Mouse (Mus musculus): Measurements from ENCODE around the gene Ncapg2. TPM values are rescaled to one million over a fixed set of nuclear protein-coding genes. Genes with fewer than 3 reads are reported as not detected.
A peak's percentile ranks its signal among the peaks of the same experiment; 100 is the strongest.

The Ncapg2 gene
- total RNA-seq (2021) = 1 to 10 TPM; 5.2 to 5.4 TPM

- peak; percentile 90 to 93 for DNase-seq (ENCODE audit: extremely low spot score in 1 of 2, low spot score in 1 of 2)
Measured at GRCm38 (mm10) chr12:116405045-116405835, at the start of gene Ncapg2. Gene Ncapg2, plus strand, starts transcription at chr12:116405402.

GRCm38 (mm10) chr12:116362091-116362490, 43.1 kb upstream of the Ncapg2 start:
- DNase-seq (ENCODE audit: extremely low spot score in 1 of 2, low spot score in 1 of 2) = no peak

- DNase-seq (ENCODE audit: extremely low spot score in 1 of 2, low spot score in 1 of 2) = no peak
Measured at GRCm38 (mm10) chr12:116366900-116367299, 38.3 kb upstream of the Ncapg2 start.

DNA sequence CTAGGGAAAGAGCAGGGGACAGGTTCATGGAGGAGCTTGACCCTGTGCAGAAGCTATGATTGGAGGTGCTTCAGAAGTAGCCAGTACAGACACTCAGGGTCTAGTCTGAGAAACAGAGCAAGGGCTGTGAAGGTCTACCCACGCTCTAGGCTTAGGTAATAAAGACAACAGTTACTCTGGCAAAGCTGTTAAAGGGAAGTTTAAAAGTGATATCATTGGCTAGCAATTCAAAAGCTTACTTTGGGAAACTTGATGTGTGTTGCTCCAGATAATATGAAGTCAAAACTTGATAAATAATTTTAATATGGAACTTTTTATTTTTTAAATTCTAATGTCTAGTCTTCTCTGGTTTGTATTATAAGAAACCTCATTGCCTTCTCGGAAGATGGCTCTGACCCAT, 37.9 kb upstream of the Ncapg2 start:
- DNase-seq (ENCODE audit: extremely low spot score in 1 of 2, low spot score in 1 of 2) = no peak

- no peak for DNase-seq (ENCODE audit: extremely low spot score in 1 of 2, low spot score in 1 of 2)
Measured at GRCm38 (mm10) chr12:116368857-116369256, 36.3 kb upstream of the Ncapg2 start.

DNA sequence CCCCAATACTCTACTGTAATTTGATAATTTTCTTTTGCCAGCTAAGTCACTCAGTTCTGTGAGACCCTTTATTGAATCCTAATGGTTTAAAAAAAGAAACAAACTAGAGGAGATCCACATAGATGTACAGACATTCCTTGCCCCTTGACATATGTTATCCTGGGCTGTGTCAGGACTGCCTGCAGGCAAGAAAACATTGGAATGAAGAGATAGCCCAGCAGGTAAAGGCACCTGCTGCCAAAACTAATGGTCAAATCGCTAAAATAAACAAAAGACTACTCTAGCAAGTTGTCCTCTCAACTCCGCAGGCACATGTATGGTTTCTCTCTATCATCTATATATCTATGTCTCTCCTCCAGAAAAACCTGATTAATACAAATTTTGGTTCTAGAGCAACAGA, 22.1 kb upstream of the Ncapg2 start:
- no peak for DNase-seq (ENCODE audit: extremely low spot score in 1 of 2, low spot score in 1 of 2)

DNA sequence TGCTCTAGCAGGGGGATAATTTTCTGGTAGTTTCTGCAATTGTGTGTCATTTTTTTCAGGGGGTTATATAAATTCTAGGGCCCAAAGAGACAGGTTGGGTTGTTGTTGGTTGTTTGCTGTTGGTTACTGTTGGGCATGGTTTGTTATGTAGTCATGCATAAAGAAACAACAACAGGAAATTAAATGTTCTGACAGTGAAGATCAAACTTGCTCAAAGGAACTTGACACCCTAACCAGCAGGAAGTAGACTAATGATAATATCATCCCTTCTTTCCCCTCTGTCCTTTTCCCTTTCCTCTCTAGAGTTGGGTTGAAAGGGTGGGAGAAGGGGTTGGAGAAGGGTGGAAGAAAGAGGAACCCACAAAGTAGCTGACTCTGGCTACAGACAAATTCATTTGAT, 21.2 kb upstream of the Ncapg2 start:
- DNase-seq (ENCODE audit: extremely low spot score in 1 of 2, low spot score in 1 of 2) = no peak

DNA sequence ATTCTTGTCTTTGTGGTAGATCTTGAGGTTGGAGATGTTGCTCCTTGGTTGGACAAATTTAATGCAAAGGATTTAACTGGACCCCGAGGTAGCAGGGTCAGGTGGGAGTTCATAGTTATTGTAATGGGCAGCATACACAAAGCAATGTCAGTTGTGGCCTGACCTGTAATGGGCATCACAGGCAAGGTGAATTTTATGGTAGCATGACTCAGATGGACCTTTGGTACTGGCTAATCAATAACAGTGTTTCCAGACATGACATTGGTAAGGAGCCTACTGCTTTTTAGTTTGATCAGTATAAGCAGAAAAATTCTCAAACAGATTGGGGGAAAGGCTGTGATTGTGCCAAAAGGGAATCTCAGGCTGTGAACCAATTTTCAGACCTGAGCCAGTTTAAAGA, 18.4 kb upstream of the Ncapg2 start:
- no peak for DNase-seq (ENCODE audit: extremely low spot score in 1 of 2, low spot score in 1 of 2)

DNA sequence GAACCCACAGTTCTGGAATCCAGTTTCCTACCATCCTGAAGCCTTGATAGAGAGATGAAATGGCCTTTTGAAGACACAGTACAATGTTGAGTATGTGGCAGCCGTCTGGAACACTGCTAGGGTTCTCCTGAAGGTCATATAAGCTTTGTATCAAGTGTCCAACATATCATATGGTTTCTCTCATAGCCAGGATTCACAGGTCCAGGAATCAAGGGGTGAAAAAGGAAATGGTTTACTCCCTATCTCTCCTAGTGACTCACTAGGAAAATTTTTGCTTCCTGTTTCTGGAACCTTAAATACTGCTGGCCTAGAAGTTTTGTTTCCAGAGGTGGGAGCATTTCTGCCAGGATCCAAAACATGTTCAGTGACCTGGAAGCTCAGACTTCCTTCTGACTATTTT, 15.3 kb upstream of the Ncapg2 start:
- no peak for DNase-seq (ENCODE audit: extremely low spot score in 1 of 2, low spot score in 1 of 2)

GRCm38 (mm10) chr12:116394327-116394726, 10.9 kb upstream of the Ncapg2 start:
- DNase-seq (ENCODE audit: extremely low spot score in 1 of 2, low spot score in 1 of 2) = no peak

DNA sequence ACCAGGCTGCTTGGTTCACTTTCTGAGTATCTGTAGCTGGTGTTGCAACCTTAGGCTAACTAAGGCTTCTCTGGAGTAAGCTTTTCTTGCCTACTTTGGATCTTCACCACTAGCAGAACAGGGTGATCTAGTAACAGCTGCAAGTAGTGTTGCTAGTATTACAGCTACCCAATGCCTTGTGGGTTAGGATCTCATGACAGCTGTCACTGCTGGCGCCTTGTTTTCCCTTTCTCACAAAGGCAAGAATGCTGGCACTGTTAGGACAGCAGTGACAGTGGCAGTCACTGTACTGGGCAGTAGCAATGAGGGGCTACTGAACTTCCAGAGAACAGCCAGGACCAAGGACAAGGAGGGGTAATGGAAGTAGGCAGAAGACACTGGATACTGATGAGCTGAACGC, 9.9 kb upstream of the Ncapg2 start:
- DNase-seq (ENCODE audit: extremely low spot score in 1 of 2, low spot score in 1 of 2) = no peak

GRCm38 (mm10) chr12:116396072-116396695, 9.0 kb upstream of the Ncapg2 start:
- no peak for DNase-seq (ENCODE audit: extremely low spot score in 1 of 2, low spot score in 1 of 2)

DNA sequence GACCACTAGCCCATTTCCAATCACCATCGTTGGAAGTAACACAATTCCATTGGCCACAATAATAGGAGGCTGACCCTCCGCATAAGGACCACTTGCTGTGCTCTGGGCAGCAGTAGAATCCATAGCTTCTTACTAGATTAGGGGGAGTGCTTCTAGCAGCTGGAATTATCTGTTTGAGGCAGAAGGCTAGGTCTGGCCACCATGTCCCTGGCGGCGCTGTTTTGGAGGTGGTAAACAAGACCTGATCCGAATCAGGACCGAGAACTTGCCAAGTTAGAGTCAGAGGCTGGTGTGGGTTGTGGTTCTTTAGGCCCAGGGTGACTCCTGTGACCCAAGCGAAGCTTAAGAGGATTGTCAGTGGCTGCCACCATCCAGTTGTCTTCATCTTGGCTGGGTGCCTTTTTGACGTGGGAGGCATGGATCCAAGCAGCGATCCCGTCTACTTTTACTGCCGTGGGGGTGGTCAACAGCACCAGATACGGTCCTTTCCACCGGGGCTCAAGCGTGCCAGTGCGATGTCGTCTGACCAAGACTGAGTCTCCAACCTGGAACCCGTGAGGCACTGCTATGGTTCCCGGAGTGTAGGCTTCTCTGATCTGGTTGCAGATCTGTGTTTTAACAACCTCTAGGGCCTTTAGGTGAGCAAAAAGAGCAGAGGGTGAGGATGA, 1.1 kb upstream of the Ncapg2 start:
- DNase-seq (ENCODE audit: extremely low spot score in 1 of 2, low spot score in 1 of 2) = peak in 1 of 2 experiments; percentile 3

- no peak for DNase-seq (ENCODE audit: extremely low spot score in 1 of 2, low spot score in 1 of 2)
Measured at GRCm38 (mm10) chr12:116405836-116406155, 594 bp downstream of the Ncapg2 start.

GRCm38 (mm10) chr12:116407883-116408282, 2.7 kb downstream of the Ncapg2 start:
- DNase-seq (ENCODE audit: extremely low spot score in 1 of 2, low spot score in 1 of 2) = no peak

DNA sequence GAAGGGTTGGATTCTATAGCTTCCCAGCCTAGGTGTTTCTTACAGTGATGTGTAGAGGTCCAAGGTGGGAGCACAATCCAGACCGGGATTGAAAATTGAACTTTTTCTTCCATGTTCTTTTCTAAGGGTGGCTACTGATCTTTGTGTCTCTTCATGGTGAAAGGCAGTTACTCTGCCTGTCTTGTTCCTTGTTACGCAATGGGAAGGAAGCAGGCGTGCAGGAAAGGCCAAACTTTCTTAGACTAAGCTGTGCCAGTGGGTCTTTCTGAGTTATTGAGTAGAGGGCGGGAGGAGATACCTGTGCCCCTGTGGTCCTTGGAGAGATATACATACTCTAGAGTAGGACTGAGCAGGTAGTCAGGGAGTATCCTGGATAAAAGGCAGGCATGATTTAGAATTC, 9.7 kb downstream of the Ncapg2 start:
- no peak for DNase-seq (ENCODE audit: extremely low spot score in 1 of 2, low spot score in 1 of 2)

GRCm38 (mm10) chr12:116416514-116416913, 11.3 kb downstream of the Ncapg2 start:
- DNase-seq (ENCODE audit: extremely low spot score in 1 of 2, low spot score in 1 of 2) = no peak

DNA sequence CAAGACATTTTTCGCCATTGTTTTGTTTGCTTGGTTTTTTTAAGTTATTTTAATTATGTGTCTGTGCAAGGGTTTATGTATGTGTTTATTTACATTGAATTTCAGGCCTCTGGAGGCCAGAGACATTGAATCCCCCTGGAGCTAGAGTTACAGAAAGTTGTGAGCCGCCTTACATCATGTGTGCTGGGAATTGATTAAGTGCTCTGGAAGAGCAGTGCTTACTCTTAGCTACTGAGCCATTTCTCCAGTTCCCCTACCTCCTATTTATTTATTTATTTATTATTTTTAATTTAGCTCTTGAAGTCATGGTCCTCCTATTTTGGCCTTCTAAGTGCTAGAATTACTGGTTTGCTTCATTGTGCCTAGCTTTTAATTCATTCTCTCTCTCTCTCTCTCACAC, 16.5 kb downstream of the Ncapg2 start:
- DNase-seq (ENCODE audit: extremely low spot score in 1 of 2, low spot score in 1 of 2) = no peak

DNA sequence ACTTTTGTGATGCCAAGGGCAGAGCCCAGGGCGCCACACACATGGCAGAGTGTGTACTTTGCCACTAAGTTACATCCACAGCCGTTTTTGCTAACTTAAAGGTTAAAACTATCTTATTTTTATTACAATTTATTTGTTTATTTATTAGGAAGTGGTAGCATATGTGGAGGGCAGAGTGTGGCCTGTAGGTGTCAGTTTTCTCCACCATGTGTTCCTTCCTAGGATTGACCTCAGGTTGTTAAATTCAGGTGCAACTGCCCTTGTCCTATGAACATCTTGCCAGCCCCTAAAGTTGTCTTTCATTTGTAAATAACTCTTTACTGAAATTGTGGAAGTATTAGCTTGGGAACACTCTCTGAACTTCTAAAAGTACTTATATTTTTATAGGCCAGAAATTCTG, 20.2 kb downstream of the Ncapg2 start:
- no peak for DNase-seq (ENCODE audit: extremely low spot score in 1 of 2, low spot score in 1 of 2)

- no peak for DNase-seq (ENCODE audit: extremely low spot score in 1 of 2, low spot score in 1 of 2)
Measured at GRCm38 (mm10) chr12:116433742-116434141, 28.5 kb downstream of the Ncapg2 start.

GRCm38 (mm10) chr12:116435232-116435631, 30.0 kb downstream of the Ncapg2 start:
- DNase-seq (ENCODE audit: extremely low spot score in 1 of 2, low spot score in 1 of 2) = no peak

GRCm38 (mm10) chr12:116436125-116436524, 30.9 kb downstream of the Ncapg2 start:
- no peak for DNase-seq (ENCODE audit: extremely low spot score in 1 of 2, low spot score in 1 of 2)
